Mouse (Mus musculus) liver, postnatal 0 days (tissue): ENCODE results near the gene Slit2.

Experiments used
- CTCF ChIP-seq: sonication (generic); IDR thresholded peaks from 2 replicates; pipeline ENCODE4 v1.5.1; 2016; ENCODE audit warnings: antibody characterized with exemption, low read depth
- EP300 ChIP-seq: IDR thresholded peaks from 2 replicates; pipeline ENCODE4 v1.6.1; 2016; ENCODE audit warnings: antibody characterized with exemption, low read depth, mild to moderate bottlenecking

GRCm38 (mm10) chr5:48349309-48349708 lies 366.4 kb downstream of the Slit2 start:
- TF ChIP-seq CTCF (no peak), EP300 (no peak)
